Mouse (Mus musculus): ENCODE data around the gene Dclre1c. TPM values are rescaled to one million over a fixed set of nuclear protein-coding genes. Genes with fewer than 3 reads are reported as not detected.
"Not testable (repeated sequence)": the region's sequence is repeated elsewhere in the genome, so short reads cannot be mapped to it uniquely, and the experiment has no call there.

Dclre1c gene
- polyA plus RNA-seq (2014; fragmentation: Nextera tagmentation; extraction: Ambion mirVana): 6.2 and 7.3 TPM in 2 replicates

GRCm38 (mm10) chr2:3423841-3424578 is at the start of gene Dclre1c:
TSS of gene Dclre1c (plus strand) at chr2:3424131.
- Histone ChIP-seq H3K9ac (ENCODE audit: low read depth, low read length) (peak within 1 kb of the TSS; percentile 51; the same call in 1 of the 2 replicates), H3K27me3 (ENCODE audit: control insufficient read depth, insufficient read depth, low read length) (no peaks in the 10 kb centered on the region), H3K36me3 (ENCODE audit: control insufficient read depth, insufficient read depth, low read length) (no peaks in the 10 kb centered on the region), H3K4me3 (ENCODE audit: low read length) (peak within 1 kb of the TSS; percentile 70), H3K9me3 (ENCODE audit: control insufficient read depth, low read length) (no peaks in the 10 kb centered on the region), H3K4me2 (replicated peaks; ENCODE audit: low read depth, low read length) (peak within 1 kb of the TSS; percentile 67), H3K4me1 (ENCODE audit: control insufficient read depth, insufficient read depth, low read length) (peaks cover 5% of the 10 kb centered on the region; the same call in 1 of the 2 replicates), H3K27ac (ENCODE audit: low read depth, low read length) (no peak within 1 kb of the TSS)
- 1% methylated on average over 29 of the region's 29 CpGs for WGBS
- peak; percentile 98 for ATAC-seq (ENCODE audit: low FRiP score, low TSS enrichment)

DNA sequence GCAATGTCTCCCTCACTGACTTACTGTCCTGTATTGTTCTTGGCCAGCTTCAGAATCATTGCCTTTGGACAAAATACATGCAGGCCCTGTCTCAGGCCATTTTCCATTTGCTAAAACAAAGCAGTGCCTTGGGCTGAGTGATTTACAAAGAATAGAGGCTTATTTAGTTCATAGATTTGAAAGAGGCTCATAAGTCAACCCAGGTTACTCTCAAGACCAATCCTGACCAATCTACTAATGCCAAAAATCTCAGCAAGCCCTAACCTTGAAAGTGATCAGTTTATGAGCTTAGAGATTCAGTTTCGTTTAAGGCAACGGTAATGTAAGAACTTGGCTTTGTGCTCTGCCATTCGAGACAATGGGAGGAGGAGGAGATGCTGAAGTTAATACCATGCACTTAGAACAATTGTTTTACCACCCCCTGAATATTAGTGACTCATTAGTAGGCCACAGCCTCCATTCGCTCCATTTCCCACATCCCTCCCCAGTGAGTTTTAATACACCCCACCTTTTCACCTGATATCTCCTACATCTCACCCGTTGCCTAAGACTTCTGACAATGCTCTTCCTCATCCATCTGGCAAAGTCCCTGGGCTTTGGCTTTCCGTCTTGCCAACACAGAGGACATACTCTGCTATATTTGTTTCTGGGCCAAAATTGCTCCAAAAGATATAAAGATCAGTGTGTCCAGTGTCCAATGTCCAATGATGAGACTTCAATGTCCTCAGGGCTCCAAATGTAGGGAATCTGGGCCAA is 36.6 kb upstream of the Dclre1c start:
- H3K27ac ChIP-seq (ENCODE audit: low read depth, low read length): no peak overlapping the region
- H3K4me3 ChIP-seq (ENCODE audit: low read length): no peak overlapping the region
- H3K9me3 ChIP-seq (ENCODE audit: control insufficient read depth, low read length): no peaks in the 10 kb centered on the region
- no peak overlapping the region for H3K4me2 ChIP-seq (replicated peaks; ENCODE audit: low read depth, low read length)
- no peak for ATAC-seq (ENCODE audit: low FRiP score, low TSS enrichment)
- H3K4me1 ChIP-seq (ENCODE audit: control insufficient read depth, insufficient read depth, low read length): no peaks in the 10 kb centered on the region
- 73% methylated on average over 6 of the region's 6 CpGs for WGBS
- no peaks in the 10 kb centered on the region for H3K36me3 ChIP-seq (ENCODE audit: control insufficient read depth, insufficient read depth, low read length)
- no peak overlapping the region for H3K9ac ChIP-seq (ENCODE audit: low read depth, low read length)
- no peaks in the 10 kb centered on the region for H3K27me3 ChIP-seq (ENCODE audit: control insufficient read depth, insufficient read depth, low read length)

DNA sequence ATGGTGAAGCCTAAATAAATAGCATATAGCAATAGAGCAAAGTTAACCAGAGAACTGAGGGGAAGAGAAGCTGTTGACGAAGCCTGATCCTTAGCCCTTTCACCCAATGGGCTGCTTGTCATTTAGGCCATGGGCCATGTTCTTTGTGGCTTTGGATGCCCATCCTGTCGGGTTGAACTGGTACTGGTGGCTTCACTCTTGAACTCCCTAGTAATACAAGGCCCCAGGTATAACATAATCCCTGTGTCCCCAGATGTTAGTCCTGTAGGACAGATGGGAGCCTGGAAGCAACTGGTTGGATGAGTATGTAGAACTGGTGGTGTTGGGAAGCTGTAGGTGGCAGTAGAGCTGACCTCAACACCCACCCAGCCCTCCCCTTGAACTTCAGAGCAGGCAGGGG is 32.0 kb upstream of the Dclre1c start:
- Histone ChIP-seq H3K9ac (ENCODE audit: low read depth, low read length) (no peak overlapping the region), H3K9me3 (ENCODE audit: control insufficient read depth, low read length) (no peaks in the 10 kb centered on the region), H3K27ac (ENCODE audit: low read depth, low read length) (no peak overlapping the region), H3K36me3 (ENCODE audit: control insufficient read depth, insufficient read depth, low read length) (no peaks in the 10 kb centered on the region), H3K27me3 (ENCODE audit: control insufficient read depth, insufficient read depth, low read length) (no peaks in the 10 kb centered on the region), H3K4me2 (replicated peaks; ENCODE audit: low read depth, low read length) (no peak overlapping the region), H3K4me3 (ENCODE audit: low read length) (no peak overlapping the region), H3K4me1 (ENCODE audit: control insufficient read depth, insufficient read depth, low read length) (no peaks in the 10 kb centered on the region)
- 73% methylated on average over 2 of the region's 2 CpGs for WGBS
- ATAC-seq (ENCODE audit: low FRiP score, low TSS enrichment): no peak

GRCm38 (mm10) chr2:3397110-3397509 is 26.8 kb upstream of the Dclre1c start, which contains the start of gene Olah:
TSS of gene Olah (minus strand) at chr2:3397210.
- ATAC-seq (ENCODE audit: low FRiP score, low TSS enrichment); H3K4me2 ChIP-seq (replicated peaks; ENCODE audit: low read depth, low read length); H3K27ac ChIP-seq (ENCODE audit: low read depth, low read length); H3K27me3 ChIP-seq (ENCODE audit: control insufficient read depth, insufficient read depth, low read length); H3K4me3 ChIP-seq (ENCODE audit: low read length); H3K4me1 ChIP-seq (ENCODE audit: control insufficient read depth, insufficient read depth, low read length); H3K9me3 ChIP-seq (ENCODE audit: control insufficient read depth, low read length); H3K36me3 ChIP-seq (ENCODE audit: control insufficient read depth, insufficient read depth, low read length); H3K9ac ChIP-seq (ENCODE audit: low read depth, low read length): not testable (repeated sequence)
- WGBS: 77% methylated on average over 9 of the region's 10 CpGs

DNA sequence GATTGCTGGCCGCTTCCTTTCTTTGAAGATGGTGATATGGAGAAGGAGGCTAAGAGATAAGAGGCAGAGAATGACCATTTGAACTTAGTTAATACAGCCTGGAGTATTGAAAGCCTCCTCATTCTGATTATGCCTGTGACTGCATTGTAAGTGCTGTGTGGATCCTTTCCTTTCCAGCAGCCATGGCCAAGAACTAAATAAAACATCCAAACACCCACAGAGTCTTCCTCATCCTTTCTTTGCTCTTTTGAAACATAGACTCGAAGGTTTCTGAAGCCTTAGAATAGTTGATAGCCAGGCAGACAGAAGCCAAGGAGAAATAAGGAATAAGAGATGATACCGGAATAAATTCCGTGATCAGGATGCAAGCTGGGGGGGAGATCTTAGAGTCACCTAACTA is 17.9 kb upstream of the Dclre1c start:
- 92% methylated on average over 4 of the region's 4 CpGs for WGBS
- H3K27ac ChIP-seq (ENCODE audit: low read depth, low read length): no peak overlapping the region
- no peak overlapping the region for H3K9ac ChIP-seq (ENCODE audit: low read depth, low read length)
- H3K9me3 ChIP-seq (ENCODE audit: control insufficient read depth, low read length): no peaks in the 10 kb centered on the region
- H3K4me3 ChIP-seq (ENCODE audit: low read length): no peak overlapping the region
- no peak for ATAC-seq (ENCODE audit: low FRiP score, low TSS enrichment)
- H3K27me3 ChIP-seq (ENCODE audit: control insufficient read depth, insufficient read depth, low read length): no peaks in the 10 kb centered on the region
- no peaks in the 10 kb centered on the region for H3K36me3 ChIP-seq (ENCODE audit: control insufficient read depth, insufficient read depth, low read length)
- no peaks in the 10 kb centered on the region for H3K4me1 ChIP-seq (ENCODE audit: control insufficient read depth, insufficient read depth, low read length)
- H3K4me2 ChIP-seq (replicated peaks; ENCODE audit: low read depth, low read length): no peak overlapping the region

DNA sequence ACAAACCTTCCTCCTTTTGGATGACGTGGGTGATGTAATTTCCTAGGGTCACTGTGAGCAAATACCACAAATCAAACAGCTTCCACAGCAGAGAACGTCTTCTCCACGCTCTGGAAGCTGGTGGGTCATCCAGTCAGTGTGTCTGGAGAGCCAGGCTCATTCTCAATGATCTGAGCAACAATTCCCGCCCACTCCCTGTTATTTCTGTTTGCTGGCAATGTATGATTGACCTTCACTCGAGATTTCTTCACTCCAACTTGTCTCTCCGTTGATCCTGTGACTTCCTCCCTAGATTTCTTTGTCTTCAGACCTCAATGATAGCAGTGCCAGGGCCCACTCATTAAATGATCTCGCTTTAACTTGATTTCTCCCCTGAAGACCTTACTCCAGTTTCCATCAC is 16.2 kb upstream of the Dclre1c start:
- Histone ChIP-seq H3K4me1 (ENCODE audit: control insufficient read depth, insufficient read depth, low read length) (no peaks in the 10 kb centered on the region), H3K9ac (ENCODE audit: low read depth, low read length) (no peak overlapping the region), H3K9me3 (ENCODE audit: control insufficient read depth, low read length) (no peaks in the 10 kb centered on the region), H3K36me3 (ENCODE audit: control insufficient read depth, insufficient read depth, low read length) (no peaks in the 10 kb centered on the region), H3K27me3 (ENCODE audit: control insufficient read depth, insufficient read depth, low read length) (no peaks in the 10 kb centered on the region), H3K27ac (ENCODE audit: low read depth, low read length) (no peak overlapping the region), H3K4me3 (ENCODE audit: low read length) (no peak overlapping the region), H3K4me2 (replicated peaks; ENCODE audit: low read depth, low read length) (no peak overlapping the region)
- 67% methylated on average over 7 of the region's 7 CpGs for WGBS
- no peak for ATAC-seq (ENCODE audit: low FRiP score, low TSS enrichment)

GRCm38 (mm10) chr2:3414241-3414640 is 9.7 kb upstream of the Dclre1c start:
- no peak overlapping the region for H3K4me3 ChIP-seq (ENCODE audit: low read length)

GRCm38 (mm10) chr2:3415676-3416075 is 8.3 kb upstream of the Dclre1c start:
- no peak for ATAC-seq (ENCODE audit: low FRiP score, low TSS enrichment)
- no peak overlapping the region for H3K4me2 ChIP-seq (replicated peaks; ENCODE audit: low read depth, low read length)
- no peak overlapping the region for H3K9ac ChIP-seq (ENCODE audit: low read depth, low read length)
- H3K27me3 ChIP-seq (ENCODE audit: control insufficient read depth, insufficient read depth, low read length): peaks cover 6% of the 10 kb centered on the region
- H3K9me3 ChIP-seq (ENCODE audit: control insufficient read depth, low read length): no peaks in the 10 kb centered on the region
- WGBS: 54% methylated on average over 1 of the region's 1 CpGs
- H3K4me3 ChIP-seq (ENCODE audit: low read length): no peak overlapping the region
- H3K4me1 ChIP-seq (ENCODE audit: control insufficient read depth, insufficient read depth, low read length): no peaks in the 10 kb centered on the region
- H3K27ac ChIP-seq (ENCODE audit: low read depth, low read length): no peak overlapping the region
- H3K36me3 ChIP-seq (ENCODE audit: control insufficient read depth, insufficient read depth, low read length): no peaks in the 10 kb centered on the region

More at GRCm38 (mm10) chr2:3414241-3414640, 9.7 kb upstream of the Dclre1c start:
- Histone ChIP-seq H3K4me1 (ENCODE audit: control insufficient read depth, insufficient read depth, low read length) (no peaks in the 10 kb centered on the region), H3K27me3 (ENCODE audit: control insufficient read depth, insufficient read depth, low read length) (peaks cover 6% of the 10 kb centered on the region), H3K9ac (ENCODE audit: low read depth, low read length) (no peak overlapping the region), H3K9me3 (ENCODE audit: control insufficient read depth, low read length) (no peaks in the 10 kb centered on the region), H3K27ac (ENCODE audit: low read depth, low read length) (no peak overlapping the region), H3K4me2 (replicated peaks; ENCODE audit: low read depth, low read length) (no peak overlapping the region), H3K36me3 (ENCODE audit: control insufficient read depth, insufficient read depth, low read length) (no peaks in the 10 kb centered on the region)
- WGBS: 38% methylated on average over 4 of the region's 4 CpGs
- ATAC-seq (ENCODE audit: low FRiP score, low TSS enrichment): no peak

- Histone ChIP-seq H3K27me3 (ENCODE audit: control insufficient read depth, insufficient read depth, low read length) (peaks cover 6% of the 10 kb centered on the region), H3K4me3 (ENCODE audit: low read length) (peak overlapping the region; percentile 55), H3K4me1 (ENCODE audit: control insufficient read depth, insufficient read depth, low read length) (no peaks in the 10 kb centered on the region), H3K4me2 (replicated peaks; ENCODE audit: low read depth, low read length) (peak overlapping the region; percentile 77), H3K27ac (ENCODE audit: low read depth, low read length) (no peak overlapping the region), H3K36me3 (ENCODE audit: control insufficient read depth, insufficient read depth, low read length) (no peaks in the 10 kb centered on the region), H3K9me3 (ENCODE audit: control insufficient read depth, low read length) (no peaks in the 10 kb centered on the region), H3K9ac (ENCODE audit: low read depth, low read length) (no peak overlapping the region; the same call in 1 of the 2 replicates)
- 1% methylated on average over 38 of the region's 38 CpGs for WGBS
- peak; percentile 95 for ATAC-seq (ENCODE audit: low FRiP score, low TSS enrichment)
These were observed 5.0 kb upstream of the Dclre1c start for GRCm38 (mm10) chr2:3418883-3419431.

All from kidney, embryonic 14.5 days (tissue).